Mouse (Mus musculus) liver, adult 2 months (tissue): ENCODE measurements around the gene Creb5.

Experiments used
- CTCF ChIP-seq: fragments of 200-500 bp; IDR thresholded peaks from 2 replicates; pipeline ENCODE4 v1.5.1; 2011; ENCODE audit warnings: low read depth, low read length, control low read depth
- POLR2A ChIP-seq: fragments of 200-500 bp; IDR thresholded peaks from 2 replicates; pipeline ENCODE4 v1.6.1; 2011; ENCODE audit warnings: low read length, control low read depth; ENCODE audit not compliant: insufficient read depth; ENCODE audit errors: extremely low read depth

DNA sequence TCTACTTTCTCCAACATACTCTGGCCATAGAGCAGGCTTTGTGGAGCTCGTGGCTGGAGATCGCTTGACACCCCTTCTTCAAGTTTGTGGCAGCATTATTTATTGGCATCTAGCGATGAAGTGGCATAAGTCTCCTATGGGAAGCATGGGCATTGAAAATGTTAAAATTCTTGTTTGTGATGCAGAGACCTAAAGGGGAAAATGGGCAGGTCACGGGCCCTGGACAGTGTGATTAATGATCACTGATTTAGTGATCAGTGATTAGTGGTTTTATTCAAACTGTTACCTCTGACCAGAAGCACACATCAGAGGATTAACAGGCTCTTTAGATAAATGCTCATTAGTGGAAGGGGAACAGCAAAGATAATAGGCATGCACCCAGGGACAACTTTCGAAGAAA lies 2.6 kb downstream of the Creb5 start:
- TF ChIP-seq CTCF (no peak), POLR2A (no peak)
